Mouse (Mus musculus) limb, embryonic 14.5 days (tissue): ENCODE data around the gene Srgap2. TPM values are rescaled to one million over a fixed set of nuclear protein-coding genes. Genes with fewer than 3 reads are reported as not detected.
"Not testable (repeated sequence)": the region's sequence is repeated elsewhere in the genome, so short reads cannot be mapped to it uniquely, and the experiment has no call there.

Experiments
- ATAC-seq: fragments of 200-750 bp; cut with Nextera tagmentation; 2 replicates; pipeline ENCODE4 v1.8.0; 2017; ENCODE audit warnings: low read depth, moderate number of reproducible peaks, moderate TSS enrichment; ENCODE audit not compliant: low FRiP score
- DNase-seq: peaks from one replicate; pipeline ENCODE4 v3.0.0-alpha.2; 2015; ENCODE audit warnings: low spot score
- H3K27ac ChIP-seq: fragments of 300-500 bp; sonication (generic); replicated peaks from 2 replicates; pipeline ENCODE4 v1.5.1; 2014; ENCODE audit warnings: low read depth, mild to moderate bottlenecking, low read length, moderate library complexity, mixed read lengths
- H3K27me3 ChIP-seq: fragments of 300-500 bp; sonication (generic); 2 replicates; pipeline ENCODE4 v1.6.1; 2014; ENCODE audit warnings: low read length, mixed read lengths; ENCODE audit not compliant: control insufficient read depth, insufficient read depth
- H3K36me3 ChIP-seq: fragments of 300-500 bp; sonication (generic); 2 replicates; pipeline ENCODE4 v1.6.1; 2014; ENCODE audit warnings: mild to moderate bottlenecking, low read length, moderate library complexity, mixed read lengths; ENCODE audit not compliant: control insufficient read depth, insufficient read depth
- H3K4me1 ChIP-seq: fragments of 300-500 bp; sonication (generic); 2 replicates; pipeline ENCODE4 v1.6.1; 2014; ENCODE audit warnings: antibody characterized with exemption, low read length, mixed read lengths; ENCODE audit not compliant: control insufficient read depth, insufficient read depth
- H3K4me2 ChIP-seq: fragments of 300-500 bp; sonication (generic); replicated peaks from 2 replicates; pipeline ENCODE4 v1.6.1; 2014; ENCODE audit warnings: low read depth, mild to moderate bottlenecking, low read length, moderate library complexity; ENCODE audit not compliant: severe bottlenecking
- H3K4me3 ChIP-seq: fragments of 300-500 bp; sonication (generic); replicated peaks from 2 replicates; pipeline ENCODE4 v1.5.1; 2014; ENCODE audit warnings: low read length
- H3K9ac ChIP-seq: fragments of 300-500 bp; sonication (generic); 2 replicates; pipeline ENCODE4 v1.6.1; 2014; ENCODE audit warnings: mild to moderate bottlenecking, low read depth, low read length, moderate library complexity; ENCODE audit not compliant: severe bottlenecking
- H3K9me3 ChIP-seq: fragments of 300-500 bp; sonication (generic); 2 replicates; pipeline ENCODE4 v1.6.1; 2016; ENCODE audit warnings: low read length; ENCODE audit not compliant: control insufficient read depth
- POLR2A ChIP-seq: fragments of 200-500 bp; IDR thresholded peaks from 2 replicates; pipeline ENCODE4 v1.8.0; 2012; ENCODE audit warnings: inconsistent platforms, mild to moderate bottlenecking, moderate library complexity, borderline replicate concordance; ENCODE audit not compliant: insufficient read depth, insufficient read length; ENCODE audit errors: extremely low read depth
- WGBS: fragments of 180-500 bp; shearing (Covaris S2); extraction: QIAGEN DNeasy Blood & Tissue Kit; methylation state at CpG from one replicate; pipeline ENCODE4 v1.1.7; 2014; 5-methylcytosine and 5-hydroxymethylcytosine counted together
- polyA plus RNA-seq, 2 experiments: library from polyadenylated mRNA; depleted of rRNA in 1 of 2; stranded (reverse) in 1 of 2; unstranded in 1 of 2; fragments of >200 nt; fragmentation: Nextera tagmentation in 1 of 2; extraction: Ambion mirVana in 1 of 2; gene quantifications; 2 replicates each; pipeline versions ENCODE4 v1.2.1 to v1.2.3; 2012 to 2014

Srgap2 gene
- polyA plus RNA-seq, 2 experiments, result 20.5 to 38.9 TPM

GRCm38 (mm10) chr1:131335604-131336003 lies 191.5 kb downstream of the Srgap2 start:
- WGBS, result 33% methylated on average over 3 of the region's 3 CpGs
- TF ChIP-seq POLR2A, result no peak
- Histone ChIP-seq H3K36me3 (peaks cover 45% of the 10 kb centered on the region), H3K27ac (0 out of 2 replicates have a peak overlapping the region, but pooled peaks have one; percentile 26), H3K9me3 (no peaks in the 10 kb centered on the region), H3K4me3 (no peak overlapping the region), H3K4me1 (peaks cover 5% of the 10 kb centered on the region), H3K9ac (no peak overlapping the region), H3K4me2 (no peak overlapping the region), H3K27me3 (no peaks in the 10 kb centered on the region)
- peak; percentile 38 for DNase-seq
- ATAC-seq, result 0 out of 2 replicates have a peak, but pooled peaks have one; percentile 26

- Histone ChIP-seq H3K4me2 (no peak overlapping the region), H3K9ac (no peak overlapping the region), H3K36me3 (peaks cover 46% of the 10 kb centered on the region), H3K4me1 (peaks cover 5% of the 10 kb centered on the region), H3K4me3 (no peak overlapping the region), H3K27me3 (no peaks in the 10 kb centered on the region), H3K27ac (no peak overlapping the region), H3K9me3 (no peaks in the 10 kb centered on the region)
- TF ChIP-seq POLR2A, result no peak
- no peak for ATAC-seq
- DNase-seq, result no peak
- 92% methylated on average over 1 of the region's 1 CpGs for WGBS
Measured at GRCm38 (mm10) chr1:131331180-131331579, 196.0 kb downstream of the Srgap2 start.

- H3K9ac ChIP-seq, H3K27ac ChIP-seq, H3K27me3 ChIP-seq, ATAC-seq, H3K9me3 ChIP-seq, DNase-seq, H3K4me2 ChIP-seq, H3K4me1 ChIP-seq, H3K4me3 ChIP-seq: not testable (repeated sequence)
- WGBS, result 100% methylated on average over 1 of the region's 1 CpGs
- H3K36me3 ChIP-seq, result peaks cover 42% of the 10 kb centered on the region
Measured at GRCm38 (mm10) chr1:131329093-131329492, 198.1 kb downstream of the Srgap2 start.

GRCm38 (mm10) chr1:131327167-131327566 lies 200.0 kb downstream of the Srgap2 start:
- 89% methylated on average over 1 of the region's 1 CpGs for WGBS
- Histone ChIP-seq H3K4me3 (no peak overlapping the region), H3K9me3 (no peaks in the 10 kb centered on the region), H3K4me1 (no peaks in the 10 kb centered on the region), H3K9ac (no peak overlapping the region), H3K27ac (no peak overlapping the region), H3K36me3 (peaks cover 35% of the 10 kb centered on the region), H3K4me2 (no peak overlapping the region), H3K27me3 (no peaks in the 10 kb centered on the region)
- ATAC-seq (no peak), DNase-seq (no peak)
- TF ChIP-seq POLR2A, result no peak

- no peak overlapping the region for H3K4me2 ChIP-seq
- ATAC-seq (no peak), DNase-seq (no peak)
- 93% methylated on average over 3 of the region's 3 CpGs for WGBS
- H3K9ac ChIP-seq, result no peak overlapping the region
- TF ChIP-seq POLR2A, result no peak
- peaks cover 30% of the 10 kb centered on the region for H3K36me3 ChIP-seq
- no peaks in the 10 kb centered on the region for H3K4me1 ChIP-seq
- H3K27me3 ChIP-seq, result no peaks in the 10 kb centered on the region
- no peak overlapping the region for H3K4me3 ChIP-seq
- no peaks in the 10 kb centered on the region for H3K9me3 ChIP-seq
- H3K27ac ChIP-seq, result no peak overlapping the region
Measured at GRCm38 (mm10) chr1:131324816-131325463, 202.2 kb downstream of the Srgap2 start.
